Mouse (Mus musculus) forelimb bud, embryonic 11.5 days (tissue): Measurements from ENCODE around the gene Vamp9.
A peak's percentile ranks its signal among the peaks of the same experiment; 100 is the strongest.

ENCODE experiments used
- DNase-seq: peaks from one replicate; pipeline ENCODE4 v3.0.0-alpha.2; 2012; ENCODE audit warnings: low read depth, low spot score

Gene Vamp9

DNA sequence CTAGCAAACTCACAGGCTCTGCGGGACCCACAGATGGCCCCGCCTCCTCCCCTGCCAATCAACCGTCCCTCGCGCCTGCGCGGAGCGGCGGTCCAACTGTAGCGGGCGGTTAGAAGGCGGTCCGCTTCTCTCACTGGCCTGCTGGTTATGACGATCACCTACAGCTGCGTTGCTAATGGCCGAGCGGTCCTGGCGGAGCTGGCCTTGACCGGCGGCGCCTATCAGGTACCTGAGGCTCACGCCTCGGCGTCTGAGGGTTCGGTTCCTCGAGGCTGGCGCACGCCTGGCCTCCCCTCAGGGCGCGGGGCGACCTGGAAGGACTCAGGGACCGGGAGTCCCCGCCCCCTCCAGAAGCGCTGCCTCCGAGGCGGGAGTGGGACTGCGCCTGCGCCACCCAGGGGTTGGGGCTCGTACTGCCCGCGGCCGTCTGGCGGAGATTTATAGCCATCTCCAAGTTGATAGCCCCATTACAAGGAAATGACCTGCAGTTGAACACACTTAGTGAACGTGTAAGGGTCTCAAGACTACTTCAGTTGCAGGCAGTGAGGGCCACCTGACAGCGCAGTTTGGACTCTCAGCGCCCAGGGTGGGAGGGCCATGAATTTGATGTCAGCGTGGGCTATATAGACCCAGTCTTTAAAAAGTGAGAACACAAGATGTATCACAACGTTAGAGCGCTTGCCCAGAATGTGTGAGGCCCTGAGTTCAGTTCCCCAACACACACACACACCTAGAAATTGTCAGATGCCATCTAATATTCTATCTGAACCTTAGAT lies at the start of gene Vamp9:
Vamp9 (plus strand) TSS at position 74 of the 776 bp plus-strand sequence.
- peak; percentile 95 for DNase-seq

DNA sequence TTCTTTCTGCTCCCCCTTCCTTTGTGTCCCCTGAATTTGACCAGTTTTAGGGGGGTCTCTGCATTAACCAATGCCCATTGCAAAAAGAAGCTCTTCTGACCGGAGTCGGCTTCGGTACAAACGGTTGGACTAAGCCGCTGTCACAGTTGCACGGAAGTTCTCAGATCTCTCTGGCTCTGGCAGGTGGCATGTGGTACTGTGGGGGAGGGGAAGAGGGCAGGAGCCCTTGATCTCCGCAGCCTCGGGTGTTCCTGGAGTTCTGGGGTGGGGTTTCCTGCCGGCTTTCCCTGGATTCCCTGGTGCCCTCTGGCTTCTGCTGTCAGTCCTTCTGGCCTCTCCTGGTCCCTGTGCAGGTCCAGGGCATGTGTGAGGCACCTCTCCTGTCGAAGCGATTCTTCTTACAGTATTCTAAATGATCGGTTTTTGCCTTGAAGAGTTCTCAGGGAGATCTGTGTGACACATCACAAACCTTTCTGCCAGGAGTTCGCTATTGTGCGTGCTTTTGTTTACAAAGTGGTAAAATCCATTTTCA lies 48.9 kb upstream of the Vamp9 start:
- DNase-seq, result peak; percentile 16

- DNase-seq, result no peak
These were observed 46.2 kb upstream of the Vamp9 start for GRCm38 (mm10) chr5:99859637-99860433.

DNA sequence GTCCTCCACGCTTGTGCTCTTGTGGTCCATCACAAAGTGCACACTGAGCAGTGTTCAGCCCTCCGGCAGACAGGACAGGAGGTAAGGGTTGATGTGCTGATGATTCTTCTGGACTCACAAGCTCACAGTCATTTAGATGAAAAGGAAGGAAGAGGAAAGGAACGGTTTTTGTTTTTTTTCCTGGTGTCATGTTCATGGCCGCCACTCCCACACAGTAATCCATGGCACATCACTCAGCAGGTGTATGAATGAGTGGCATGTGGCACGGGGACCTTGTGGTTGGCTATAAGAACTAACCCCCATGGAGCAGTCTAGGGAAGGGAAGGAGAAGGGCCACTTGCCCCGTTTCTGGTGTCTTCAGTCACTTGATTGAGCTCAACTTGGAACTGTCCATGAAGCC lies 44.2 kb upstream of the Vamp9 start:
- no peak for DNase-seq

- no peak for DNase-seq
These were observed 42.2 kb upstream of the Vamp9 start for GRCm38 (mm10) chr5:99863656-99864380.

DNA sequence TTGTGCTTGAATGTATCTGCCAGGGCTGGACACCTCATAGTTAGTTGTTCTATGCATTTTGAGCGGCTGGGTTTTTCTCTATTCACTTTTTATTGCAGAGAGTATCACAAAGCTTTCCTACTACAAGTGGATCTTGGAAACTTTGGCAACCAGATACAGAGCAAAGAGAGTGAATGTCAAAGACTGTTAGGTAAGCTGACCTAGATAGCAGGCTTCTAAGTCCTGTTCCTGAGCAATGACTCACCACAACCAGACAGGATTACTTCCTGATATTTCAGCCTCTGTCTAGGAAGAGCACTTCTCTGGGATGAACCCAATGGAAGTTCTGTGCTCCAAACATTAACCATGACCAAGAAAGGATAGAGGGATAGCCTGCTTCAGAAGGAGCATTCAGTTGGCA lies 40.3 kb upstream of the Vamp9 start:
- DNase-seq, result no peak

DNA sequence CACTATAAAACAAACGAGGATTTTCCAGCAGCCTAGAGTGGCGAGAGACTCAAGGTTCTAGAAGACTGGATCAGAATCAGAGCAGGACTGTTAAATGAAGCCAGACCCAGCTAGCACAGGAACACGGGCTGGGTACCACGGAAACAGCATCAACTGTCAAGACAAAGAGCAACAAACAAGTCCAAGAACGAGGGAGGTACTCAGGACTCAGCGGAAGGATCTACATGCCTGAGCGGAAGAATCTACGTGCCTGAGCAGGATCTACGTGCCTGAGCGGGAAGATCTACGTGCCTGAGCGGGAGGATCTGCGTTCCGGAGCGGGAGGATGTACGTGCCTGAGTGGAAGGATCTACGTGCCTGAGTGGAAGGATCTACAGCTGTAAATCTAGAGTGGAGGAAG lies 37.8 kb upstream of the Vamp9 start:
- no peak for DNase-seq

DNA sequence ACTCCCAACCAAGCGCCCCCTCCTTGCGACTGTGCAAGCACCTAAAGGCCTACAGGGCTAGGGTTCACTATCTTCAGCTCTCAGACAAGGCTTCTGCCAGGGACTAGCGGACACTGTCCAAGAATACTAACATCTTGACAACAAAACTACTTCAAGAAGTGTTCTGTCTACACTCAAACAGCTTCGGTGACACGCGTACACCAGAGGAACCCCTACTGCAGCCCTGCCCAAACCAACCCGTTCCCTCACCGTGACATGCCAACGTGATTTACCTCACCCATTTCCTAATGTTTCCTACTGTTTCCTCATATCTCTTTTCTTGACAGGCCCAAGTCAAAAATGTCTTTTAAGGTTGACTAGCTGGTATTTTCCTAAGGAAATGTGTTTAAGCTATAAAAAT lies 37.1 kb upstream of the Vamp9 start:
- no peak for DNase-seq

DNA sequence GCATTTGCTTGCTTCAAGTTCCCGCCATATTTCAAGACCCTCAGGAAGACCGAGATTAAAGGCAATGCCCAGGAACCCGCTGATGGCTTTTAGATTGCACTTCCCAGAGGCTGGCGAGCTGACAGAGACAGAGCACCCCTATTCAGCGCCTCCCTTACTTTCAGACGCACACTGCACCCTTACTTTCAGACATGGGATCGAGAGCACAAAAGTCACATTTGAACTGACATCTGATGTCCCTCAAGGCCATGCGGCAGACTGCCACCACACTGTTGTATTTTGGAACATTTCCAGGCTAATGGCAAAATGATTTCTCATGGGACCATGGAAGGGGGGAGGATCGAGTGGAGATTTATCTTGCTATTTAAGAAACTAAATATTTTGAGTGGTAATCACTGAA lies 28.5 kb upstream of the Vamp9 start:
- no peak for DNase-seq

DNA sequence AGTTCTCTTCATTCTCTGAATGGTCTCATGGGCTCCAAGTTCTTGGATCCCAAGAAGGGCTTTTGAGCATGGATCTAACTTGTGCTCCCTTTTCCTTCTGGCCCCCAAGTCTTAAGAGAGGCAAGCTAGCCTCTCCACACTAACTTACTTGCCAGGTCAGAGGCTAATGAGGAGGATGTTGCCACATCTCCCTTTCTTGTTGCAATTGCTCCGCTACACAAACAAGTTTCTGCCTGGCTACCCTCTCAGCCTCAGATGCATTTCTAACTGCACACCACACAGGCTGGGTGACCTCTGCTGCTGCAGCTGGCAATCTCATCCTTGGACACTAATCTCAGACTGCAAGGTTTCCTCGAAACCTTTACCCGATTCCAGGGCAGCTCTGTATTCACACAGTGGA lies 23.6 kb upstream of the Vamp9 start:
- DNase-seq, result no peak

- DNase-seq, result no peak
These were observed 22.0 kb upstream of the Vamp9 start for GRCm38 (mm10) chr5:99884035-99884434.

- DNase-seq, result no peak
These were observed 18.9 kb upstream of the Vamp9 start for GRCm38 (mm10) chr5:99887133-99887532.

GRCm38 (mm10) chr5:99891516-99892441 lies 14.3 kb upstream of the Vamp9 start:
- DNase-seq, result peak; percentile 61

DNA sequence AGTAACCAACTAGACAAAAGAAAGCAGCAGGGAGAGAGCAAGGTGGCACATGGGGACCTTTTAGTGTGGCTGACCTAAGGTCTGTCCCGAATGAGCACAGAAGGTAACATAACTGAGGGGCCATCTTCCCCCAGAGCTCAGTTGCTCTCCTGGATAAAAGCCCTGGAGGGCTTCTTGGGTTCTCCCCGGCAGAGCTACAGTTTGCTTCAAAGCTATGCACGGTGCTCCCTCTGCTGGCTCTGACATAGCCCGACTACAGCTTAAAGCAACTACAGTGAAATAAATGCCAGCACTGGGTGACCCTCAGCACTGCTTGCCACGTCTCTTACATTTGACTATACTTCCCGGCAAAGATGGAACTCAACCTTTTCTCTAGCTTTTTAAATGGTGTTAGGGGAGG lies 6.0 kb upstream of the Vamp9 start:
- peak; percentile 70 for DNase-seq

- DNase-seq, result no peak
These were observed 323 bp upstream of the Vamp9 start for GRCm38 (mm10) chr5:99905731-99906130.

DNA sequence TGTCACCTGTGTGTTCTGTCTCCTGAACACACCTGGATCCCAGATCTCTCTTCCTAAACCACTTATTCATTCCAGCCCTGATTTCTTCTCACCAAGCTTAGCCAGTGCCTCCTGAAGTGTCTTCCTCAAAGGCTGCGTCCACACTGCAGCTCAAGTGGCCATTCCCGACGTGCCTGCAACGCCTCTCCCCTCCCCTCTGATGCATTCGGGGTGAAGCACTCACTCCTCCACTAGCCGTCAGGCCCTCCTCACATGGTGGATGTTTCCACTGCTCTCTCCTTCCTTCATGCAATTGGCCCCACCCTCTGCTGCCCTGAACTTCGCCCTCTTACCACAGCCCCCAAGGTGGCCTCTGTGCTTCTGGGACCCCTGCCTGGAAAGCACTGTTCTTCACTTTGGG lies 9.4 kb downstream of the Vamp9 start:
- DNase-seq, result no peak

DNA sequence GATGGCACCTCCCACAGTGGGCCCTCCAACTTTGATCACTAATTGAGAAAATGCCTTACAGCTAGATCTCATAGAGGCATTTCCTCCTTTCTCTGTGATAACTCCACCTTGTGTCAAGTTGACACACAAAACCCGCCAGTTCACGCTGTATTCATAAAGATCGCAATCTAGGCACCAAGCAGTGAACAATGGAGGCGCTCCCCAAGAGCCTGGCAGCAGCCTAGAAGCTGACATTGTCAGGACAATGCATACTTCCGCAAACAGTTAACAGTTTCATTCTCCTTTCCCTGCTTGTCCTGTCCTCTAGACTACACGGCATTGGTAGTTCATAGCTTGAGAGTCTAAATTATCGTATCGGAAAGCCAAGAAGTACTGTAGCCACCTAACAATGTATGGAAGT lies 16.0 kb downstream of the Vamp9 start:
- DNase-seq, result no peak

GRCm38 (mm10) chr5:99927951-99928350 lies 21.9 kb downstream of the Vamp9 start:
- peak; percentile 51 for DNase-seq

DNA sequence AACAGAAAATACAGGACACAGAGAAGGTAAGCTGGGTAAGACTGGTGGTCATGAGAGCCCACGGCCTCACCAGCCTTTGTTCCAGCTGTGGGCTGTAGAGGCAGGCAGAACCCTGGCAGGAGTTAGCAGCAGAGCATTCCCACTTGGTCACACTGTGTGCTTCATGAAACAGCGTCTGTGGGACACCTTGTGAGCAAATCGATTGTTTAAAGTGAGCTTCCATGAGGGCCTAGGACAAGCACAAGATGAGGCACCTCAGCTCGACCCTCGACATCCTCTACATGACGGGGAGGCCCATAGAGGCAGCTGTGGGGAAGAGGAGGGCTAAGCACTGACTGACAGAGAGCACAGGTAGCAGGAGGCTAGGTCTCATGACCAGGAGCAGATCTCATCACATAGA lies 25.9 kb downstream of the Vamp9 start:
- no peak for DNase-seq

GRCm38 (mm10) chr5:99939440-99939839 lies 33.4 kb downstream of the Vamp9 start:
- DNase-seq, result no peak

- no peak for DNase-seq
These were observed 35.2 kb downstream of the Vamp9 start for GRCm38 (mm10) chr5:99941273-99941672.
